Mouse (Mus musculus): ENCODE measurements around the gene Reg2. TPM values are rescaled to one million over a fixed set of nuclear protein-coding genes. Genes with fewer than 3 reads are reported as not detected.

Gene Reg2
- 2.9 TPM for polyA plus RNA-seq (2014; fragmentation: Illumina TruSeq; extraction: RNeasy Lipid Tissue Mini Kit (QIAGEN cat#74804); ENCODE audit: low replicate concordance)

DNA sequence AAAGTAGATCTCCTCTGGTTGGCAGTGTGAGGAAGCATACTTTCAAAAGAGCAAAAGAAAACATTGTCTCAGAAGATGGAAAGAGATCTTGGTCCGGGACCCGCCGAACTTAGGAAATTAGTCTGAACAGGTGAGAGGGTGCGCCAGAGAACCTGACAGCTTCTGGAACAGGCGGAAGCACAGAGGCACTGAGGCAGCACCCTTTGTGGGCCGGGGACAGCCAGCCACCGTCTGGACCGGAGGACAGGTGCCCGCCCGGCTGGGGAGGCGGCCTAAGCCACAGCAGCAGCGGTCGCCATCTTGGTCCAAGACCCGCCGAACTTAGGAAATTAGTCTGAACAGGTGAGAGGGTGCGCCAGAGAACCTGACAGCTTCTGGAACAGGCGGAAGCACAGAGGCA, at the start of gene Reg2:
Reg2 (plus strand) TSS at position 301 of the 400 bp plus-strand sequence.

DNA sequence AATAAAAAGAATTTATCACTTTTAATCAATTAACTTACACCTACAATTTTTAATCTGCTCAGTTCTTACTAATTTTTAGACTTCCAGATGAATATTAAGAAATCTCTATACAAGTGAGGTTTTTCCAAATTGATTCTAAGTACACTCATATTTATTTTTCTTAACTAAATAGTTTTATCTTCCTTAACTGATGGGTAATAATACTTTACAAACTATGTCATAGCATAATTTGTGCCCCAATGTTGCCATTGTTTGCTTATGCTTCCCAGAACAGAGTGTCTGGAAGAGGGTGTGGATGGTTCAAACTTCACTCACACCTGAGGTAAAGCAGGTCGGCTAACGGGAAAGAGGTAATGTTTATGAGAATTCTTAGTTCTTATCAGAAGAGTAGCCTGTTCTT, 25.1 kb upstream of the Reg2 start, which contains the start of gene Reg3b:
Reg3b (plus strand) TSS at position 301 of the 400 bp plus-strand sequence.

DNA sequence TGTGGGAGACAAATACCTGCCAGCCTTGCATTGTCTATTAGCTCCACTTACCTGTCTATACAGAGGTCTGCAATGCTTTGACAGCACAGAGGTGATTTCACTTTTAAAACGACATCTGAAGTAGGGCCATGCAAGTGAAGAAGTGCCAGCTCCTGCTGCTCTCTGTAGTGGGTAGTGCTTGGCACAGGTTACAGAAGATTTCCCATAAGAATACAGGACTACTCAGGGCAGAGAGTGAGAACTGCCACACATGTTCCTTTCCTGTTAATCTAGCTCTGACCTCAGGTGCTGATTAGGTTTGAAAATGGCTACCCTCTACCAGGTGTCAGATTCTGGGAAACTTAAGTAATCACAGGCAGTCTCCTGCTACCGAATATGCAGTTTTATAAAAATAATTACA, 16.7 kb upstream of the Reg2 start, which contains the start of gene Reg3d:
Reg3d (minus strand) TSS at position 101 of the 400 bp plus-strand sequence.

DNA sequence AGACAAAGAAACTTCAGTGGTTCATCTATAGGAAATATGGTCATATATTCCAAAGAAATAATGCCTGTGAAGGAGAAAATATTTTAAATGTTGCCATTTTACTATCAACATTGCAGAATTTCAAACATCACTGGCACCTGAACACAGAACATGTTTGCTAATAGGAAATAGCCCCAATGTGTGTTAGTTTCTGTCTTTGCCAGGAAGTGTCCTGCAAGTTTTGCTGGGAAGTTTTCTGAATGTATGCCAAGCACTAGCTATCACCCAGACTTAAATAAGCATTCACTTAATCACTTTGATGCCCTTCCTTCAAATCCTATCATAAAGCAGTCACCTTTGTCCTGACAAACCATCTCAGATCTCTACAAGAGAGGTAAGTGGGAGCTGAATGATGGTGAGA, 15.0 kb upstream of the Reg2 start, which contains the start of gene Reg3a:
Reg3a (plus strand) TSS at position 301 of the 400 bp plus-strand sequence.

DNA sequence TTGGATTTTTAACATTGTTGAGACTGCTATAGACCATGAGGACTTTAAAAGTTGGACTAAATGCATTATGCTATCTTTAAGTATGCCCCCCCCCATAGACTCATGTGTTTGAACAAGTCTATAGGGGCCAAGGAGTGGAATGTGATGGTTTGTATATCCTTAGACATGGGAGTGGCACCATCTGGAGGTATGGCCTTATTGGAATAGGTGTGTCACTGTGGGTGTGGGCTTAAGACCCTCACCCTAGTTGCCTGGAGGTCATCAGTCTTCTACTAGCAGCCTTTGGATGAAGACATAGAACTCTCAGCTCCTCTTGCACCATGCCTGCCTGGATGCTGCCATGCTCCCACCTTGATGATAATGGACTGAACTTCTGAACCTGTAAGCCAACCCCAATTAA, 27.0 kb downstream of the Reg2 start, which contains the start of gene Reg1:
Reg1 (plus strand) TSS at position 301 of the 400 bp plus-strand sequence.

Other genes starting within 250 kb of the Reg2 start
- 633 TPM for gene Reg3b, start 25.0 kb upstream of the Reg2 start, polyA plus RNA-seq (2014; fragmentation: Illumina TruSeq; extraction: RNeasy Lipid Tissue Mini Kit (QIAGEN cat#74804); ENCODE audit: low replicate concordance)
- gene Reg3d, start 16.8 kb upstream of the Reg2 start, polyA plus RNA-seq (2014; fragmentation: Illumina TruSeq; extraction: RNeasy Lipid Tissue Mini Kit (QIAGEN cat#74804); ENCODE audit: low replicate concordance) = 18.6 TPM
- gene Reg3a, start 14.9 kb upstream of the Reg2 start, polyA plus RNA-seq (2014; fragmentation: Illumina TruSeq; extraction: RNeasy Lipid Tissue Mini Kit (QIAGEN cat#74804); ENCODE audit: low replicate concordance) = 501 TPM
- gene Reg1, start 27.1 kb downstream of the Reg2 start, polyA plus RNA-seq (2014; fragmentation: Illumina TruSeq; extraction: RNeasy Lipid Tissue Mini Kit (QIAGEN cat#74804); ENCODE audit: low replicate concordance) = 12,346 TPM
- gene Reg3g, start 73.2 kb downstream of the Reg2 start, polyA plus RNA-seq (2014; fragmentation: Illumina TruSeq; extraction: RNeasy Lipid Tissue Mini Kit (QIAGEN cat#74804); ENCODE audit: low replicate concordance) = 352 TPM

Data from small intestine, adult 10 weeks (tissue).